Mouse (Mus musculus): ENCODE measurements around the gene Olfr1258. TPM values are rescaled to one million over a fixed set of nuclear protein-coding genes. Genes with fewer than 3 reads are reported as not detected.

The Olfr1258 gene
- total and polyA plus RNA-seq, 3 experiments = not detected

- dilution Hi-C loops (cut with MboI; ENCODE audit: extremely low pct_ligation_motif_present, extremely low pct_unique_long_range_greater_than_20kb, low sequenced_read_pairs) (no loop called here), in situ Hi-C loops (cut with MboI; ENCODE audit: low pct_ligation_motif_present, low pct_unique_long_range_greater_than_20kb, low sequenced_read_pairs) (no loop called here)
- peak; percentile 2 for DNase-seq (ENCODE audit: extremely low read depth)
- Histone ChIP-seq H3K4me2 (ENCODE audit: insufficient read depth, low read depth, poor library complexity, severe bottlenecking) (peak overlapping the region; percentile 40), H3K27me3 (replicated peaks) (no peaks in the 10 kb centered on the region), H3K4me3 (replicated peaks in 1 of 3; ENCODE audit: low read depth in 2 of 3, low read length in 2 of 3, poor library complexity in 1 of 3) (no peak overlapping the region), H3K79me2 (replicated peaks; ENCODE audit: control insufficient read depth, extremely low read depth, insufficient read depth, poor library complexity, severe bottlenecking) (no peaks in the 10 kb centered on the region), H3K9ac (ENCODE audit: insufficient read depth, low read depth) (peak overlapping the region; percentile 32), H3K4me1 (ENCODE audit: control insufficient read depth in 1 of 2, insufficient read depth in 2 of 2) (no peaks in the 10 kb centered on the region), H3K27ac (ENCODE audit: insufficient read depth, low read depth) (peak overlapping the region; percentile 81), H3K36me3 (replicated peaks in 1 of 2; ENCODE audit: control insufficient read depth in 1 of 2, insufficient read depth in 1 of 2, low read length in 1 of 2) (no peaks in the 10 kb centered on the region), H3K9me3 (replicated peaks; ENCODE audit: low read length) (no peaks in the 10 kb centered on the region)
- TF ChIP-seq EP300 (IDR thresholded peaks at IDR 0.05; ENCODE audit: low read length) = peak; percentile 46
- TF ChIP-seq CHD1 (IDR thresholded peaks at IDR 0.05; ENCODE audit: low read depth, low read length) = no peak
- TF ChIP-seq SMC3 (IDR thresholded peaks at IDR 0.05; ENCODE audit: low read depth, low read length) = no peak
- 0 out of 2 replicates have a peak, but pooled peaks have one; percentile 56 for TF ChIP-seq RCOR1 (conservative IDR thresholded peaks at IDR 0.05; ENCODE audit: low read depth, low read length)
- no peak for TF ChIP-seq CHD2 (IDR thresholded peaks at IDR 0.05; ENCODE audit: low read length)
- no peak; the same call in 1 of the 2 replicates for TF ChIP-seq HCFC1 (IDR thresholded peaks at IDR 0.05; ENCODE audit: low read depth, low read length)
- TF ChIP-seq IRF4 (IDR thresholded peaks at IDR 0.05; ENCODE audit: low read depth, low read length) = peak; percentile 54
Observed at GRCm38 (mm10) chr2:89977709-89978108, 50.6 kb downstream of the Olfr1258 start.

Other genes starting within 250 kb of the Olfr1258 start
- gene Olfr1252, start 202.3 kb upstream of the Olfr1258 start, total RNA-seq (2012; rRNA removed) = not detected in 2 replicates
- gene Olfr1252, start 202.3 kb upstream of the Olfr1258 start, total RNA-seq (2014; rRNA removed) = not detected in 2 replicates
- not detected in 2 replicates for gene Olfr1252, start 202.3 kb upstream of the Olfr1258 start, polyA plus RNA-seq (2012; ENCODE audit: insufficient read length, low read depth)
- gene Olfr1253, start 170.2 kb upstream of the Olfr1258 start, total RNA-seq (2012; rRNA removed) = not detected in 2 replicates
- not detected in 2 replicates for gene Olfr1253, start 170.2 kb upstream of the Olfr1258 start, total RNA-seq (2014; rRNA removed)
- not detected in 2 replicates for gene Olfr1253, start 170.2 kb upstream of the Olfr1258 start, polyA plus RNA-seq (2012; ENCODE audit: insufficient read length, low read depth)
- not detected in 2 replicates for gene Olfr1254, start 133.7 kb upstream of the Olfr1258 start, total RNA-seq (2012; rRNA removed)
- gene Olfr1254, start 133.7 kb upstream of the Olfr1258 start, total RNA-seq (2014; rRNA removed) = not detected in 2 replicates
- gene Olfr1254, start 133.7 kb upstream of the Olfr1258 start, polyA plus RNA-seq (2012; ENCODE audit: insufficient read length, low read depth) = not detected in 2 replicates
- gene Olfr1255, start 115.3 kb upstream of the Olfr1258 start, total RNA-seq (2012; rRNA removed) = not detected in 2 replicates
- not detected in 2 replicates for gene Olfr1255, start 115.3 kb upstream of the Olfr1258 start, total RNA-seq (2014; rRNA removed)
- not detected in 2 replicates for gene Olfr1255, start 115.3 kb upstream of the Olfr1258 start, polyA plus RNA-seq (2012; ENCODE audit: insufficient read length, low read depth)
- not detected in 2 replicates for gene Olfr1256, start 85.8 kb upstream of the Olfr1258 start, total RNA-seq (2012; rRNA removed)
- gene Olfr1256, start 85.8 kb upstream of the Olfr1258 start, total RNA-seq (2014; rRNA removed) = not detected in 2 replicates
- gene Olfr1256, start 85.8 kb upstream of the Olfr1258 start, polyA plus RNA-seq (2012; ENCODE audit: insufficient read length, low read depth) = not detected in 2 replicates
- not detected in 2 replicates for gene Olfr48, start 79.1 kb upstream of the Olfr1258 start, total RNA-seq (2012; rRNA removed)
- not detected in 2 replicates for gene Olfr48, start 79.1 kb upstream of the Olfr1258 start, total RNA-seq (2014; rRNA removed)
- not detected in 2 replicates for gene Olfr48, start 79.1 kb upstream of the Olfr1258 start, polyA plus RNA-seq (2012; ENCODE audit: insufficient read length, low read depth)
- not detected in 2 replicates for gene Olfr1257, start 48.9 kb upstream of the Olfr1258 start, total RNA-seq (2012; rRNA removed)
- not detected in 2 replicates for gene Olfr1257, start 48.9 kb upstream of the Olfr1258 start, total RNA-seq (2014; rRNA removed)
- not detected in 2 replicates for gene Olfr1257, start 48.9 kb upstream of the Olfr1258 start, polyA plus RNA-seq (2012; ENCODE audit: insufficient read length, low read depth)
- 0.21 and 0.34 TPM in 2 replicates for gene Olfr1259, start 21.4 kb downstream of the Olfr1258 start, total RNA-seq (2012; rRNA removed)
- gene Olfr1259, start 21.4 kb downstream of the Olfr1258 start, total RNA-seq (2014; rRNA removed) = not detected in 2 replicates
- not detected in 2 replicates for gene Olfr1259, start 21.4 kb downstream of the Olfr1258 start, polyA plus RNA-seq (2012; ENCODE audit: insufficient read length, low read depth)
- not detected in 2 replicates for gene Olfr1260, start 47.0 kb downstream of the Olfr1258 start, total RNA-seq (2012; rRNA removed)
- not detected in 2 replicates for gene Olfr1260, start 47.0 kb downstream of the Olfr1258 start, total RNA-seq (2014; rRNA removed)
- gene Olfr1260, start 47.0 kb downstream of the Olfr1258 start, polyA plus RNA-seq (2012; ENCODE audit: insufficient read length, low read depth) = not detected in 2 replicates
- gene Olfr1261, start 63.9 kb downstream of the Olfr1258 start, total RNA-seq (2012; rRNA removed) = not detected in 2 replicates
- gene Olfr1261, start 63.9 kb downstream of the Olfr1258 start, total RNA-seq (2014; rRNA removed) = not detected in 2 replicates
- gene Olfr1261, start 63.9 kb downstream of the Olfr1258 start, polyA plus RNA-seq (2012; ENCODE audit: insufficient read length, low read depth) = not detected in 2 replicates
- gene Olfr1262, start 72.8 kb downstream of the Olfr1258 start, total RNA-seq (2012; rRNA removed) = not detected in 2 replicates
- gene Olfr1262, start 72.8 kb downstream of the Olfr1258 start, total RNA-seq (2014; rRNA removed) = not detected in 2 replicates
- not detected in 2 replicates for gene Olfr1262, start 72.8 kb downstream of the Olfr1258 start, polyA plus RNA-seq (2012; ENCODE audit: insufficient read length, low read depth)
- not detected in 2 replicates for gene Olfr1263, start 84.8 kb downstream of the Olfr1258 start, total RNA-seq (2012; rRNA removed)
- not detected in 2 replicates for gene Olfr1263, start 84.8 kb downstream of the Olfr1258 start, total RNA-seq (2014; rRNA removed)
- not detected in 2 replicates for gene Olfr1263, start 84.8 kb downstream of the Olfr1258 start, polyA plus RNA-seq (2012; ENCODE audit: insufficient read length, low read depth)
- gene Olfr1264, start 98.3 kb downstream of the Olfr1258 start, total RNA-seq (2012; rRNA removed) = not detected in 2 replicates
- not detected in 2 replicates for gene Olfr1264, start 98.3 kb downstream of the Olfr1258 start, total RNA-seq (2014; rRNA removed)
- not detected in 2 replicates for gene Olfr1264, start 98.3 kb downstream of the Olfr1258 start, polyA plus RNA-seq (2012; ENCODE audit: insufficient read length, low read depth)
- gene Olfr1265, start 108.0 kb downstream of the Olfr1258 start, total RNA-seq (2012; rRNA removed) = not detected in 2 replicates
- not detected in 2 replicates for gene Olfr1265, start 108.0 kb downstream of the Olfr1258 start, total RNA-seq (2014; rRNA removed)
- not detected in 2 replicates for gene Olfr1265, start 108.0 kb downstream of the Olfr1258 start, polyA plus RNA-seq (2012; ENCODE audit: insufficient read length, low read depth)
- gene Olfr140, start 136.3 kb downstream of the Olfr1258 start, total RNA-seq (2012; rRNA removed) = not detected in 2 replicates
- gene Olfr140, start 136.3 kb downstream of the Olfr1258 start, total RNA-seq (2014; rRNA removed) = not detected in 2 replicates
- gene Olfr140, start 136.3 kb downstream of the Olfr1258 start, polyA plus RNA-seq (2012; ENCODE audit: insufficient read length, low read depth) = not detected in 2 replicates
- not detected in 2 replicates for gene Olfr1269, start 194.1 kb downstream of the Olfr1258 start, total RNA-seq (2012; rRNA removed)
- gene Olfr1269, start 194.1 kb downstream of the Olfr1258 start, total RNA-seq (2014; rRNA removed) = not detected in 2 replicates
- gene Olfr1269, start 194.1 kb downstream of the Olfr1258 start, polyA plus RNA-seq (2012; ENCODE audit: insufficient read length, low read depth) = not detected in 2 replicates
- not detected in 2 replicates for gene Olfr32, start 215.0 kb downstream of the Olfr1258 start, total RNA-seq (2012; rRNA removed)
- gene Olfr32, start 215.0 kb downstream of the Olfr1258 start, total RNA-seq (2014; rRNA removed) = not detected in 2 replicates
- gene Olfr32, start 215.0 kb downstream of the Olfr1258 start, polyA plus RNA-seq (2012; ENCODE audit: insufficient read length, low read depth) = not detected in 2 replicates
- gene Olfr1270, start 225.8 kb downstream of the Olfr1258 start, total RNA-seq (2012; rRNA removed) = not detected in 2 replicates
- gene Olfr1270, start 225.8 kb downstream of the Olfr1258 start, total RNA-seq (2014; rRNA removed) = not detected in 2 replicates
- not detected in 2 replicates for gene Olfr1270, start 225.8 kb downstream of the Olfr1258 start, polyA plus RNA-seq (2012; ENCODE audit: insufficient read length, low read depth)